8 mouse cellular contexts compared by ENCODE assay signal in the genomic region with DNA sequence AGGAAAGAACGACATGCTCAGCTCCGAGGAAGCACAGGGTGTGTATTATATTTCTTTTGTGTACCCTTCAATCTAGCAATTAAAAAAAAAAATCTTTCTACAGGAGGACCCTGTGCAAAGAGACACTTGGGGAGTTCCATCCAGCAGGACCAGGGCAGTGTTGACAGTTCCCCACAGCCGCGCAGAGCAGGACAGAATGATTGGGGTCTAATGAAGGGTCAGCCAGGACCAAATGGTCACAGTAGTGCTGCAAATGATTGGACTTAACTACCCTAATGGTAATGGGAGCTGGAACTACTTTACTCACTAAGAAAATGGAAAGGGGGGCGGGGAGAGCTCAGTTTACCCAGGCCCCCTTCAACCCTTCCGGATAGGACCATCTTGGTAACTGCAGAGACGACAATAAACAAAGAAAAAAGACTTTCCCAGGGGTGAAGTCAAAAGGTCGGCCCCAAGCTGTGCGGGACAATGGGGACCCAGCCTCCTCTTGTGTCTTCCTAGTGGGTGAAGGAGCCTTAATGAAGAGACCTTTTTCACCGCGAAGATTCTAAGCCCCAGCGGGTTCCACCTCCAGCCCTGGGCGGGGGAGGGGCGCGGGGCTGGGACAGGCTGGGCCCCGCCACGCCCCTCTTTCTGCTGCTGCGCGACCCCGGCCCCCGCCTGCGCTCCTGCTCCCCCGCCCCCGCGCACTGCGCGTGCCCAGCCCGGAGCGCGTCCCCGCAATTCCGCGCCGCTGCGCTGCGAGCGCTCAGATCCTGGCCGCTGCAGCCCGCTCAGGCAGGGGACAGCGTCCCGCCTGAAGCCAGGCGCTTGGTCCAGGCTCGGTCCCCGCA. TPM values are rescaled to one million over a fixed set of nuclear protein-coding genes. Genes with fewer than 3 reads are reported as not detected.
DNase-seq lines count a peak whose midpoint lies in the region; ATAC-seq and TF ChIP-seq lines count a peak whose summit lies in the region.

A gene (plus strand): TSS at position 722 of the 833 bp plus-strand sequence.

- DNase-seq in WW6 (ENCODE audit: low read depth, low spot score) (peak; percentile 36), MN1 (ENCODE audit: low spot score) (no peak)
- DNase-seq in embryo, embryonic 10.5 days (ENCODE audit: low spot score) = peak; percentile 89
- peak; percentile 26 for DNase-seq in left cerebral cortex, adult 11 months (ENCODE audit: low spot score)
- peak; percentile 89 for DNase-seq in mesoderm, embryonic 11.5 days (ENCODE audit: low read depth, low spot score)

- TF ChIP-seq POLR2A in small intestine, adult 2 months (IDR thresholded peaks at IDR 0.05; ENCODE audit: low read depth, low read length) = no peak

- H3K9me3 ChIP-seq in E14TG2a.4 (ENCODE audit: low read length) = no peaks in the 10 kb centered on the region
- H3K9me3 ChIP-seq in heart, embryonic 15.5 days (replicated peaks) = no peaks in the 10 kb centered on the region

- peak within 1 kb of the TSS; percentile 83 for H3K4me3 ChIP-seq in E14TG2a.4 (replicated peaks; ENCODE audit: low read length)
- H3K4me3 ChIP-seq in heart, embryonic 15.5 days = peak within 1 kb of the TSS; percentile 65
- H3K4me3 ChIP-seq in small intestine, adult 2 months (ENCODE audit: low read depth, low read length) = peak within 1 kb of the TSS; percentile 21; the same call in 1 of the 2 replicates

- peaks cover 18% of the 10 kb centered on the region for H3K4me1 ChIP-seq in E14TG2a.4 (replicated peaks; ENCODE audit: low read depth, low read length)
- H3K4me1 ChIP-seq in heart, embryonic 15.5 days (replicated peaks) = peaks cover 12% of the 10 kb centered on the region
- no peaks in the 10 kb centered on the region for H3K4me1 ChIP-seq in small intestine, adult 2 months (ENCODE audit: control insufficient read depth, insufficient read depth, insufficient read length, low read length)

- H3K27ac ChIP-seq in heart, embryonic 15.5 days = no peak within 1 kb of the TSS
- H3K27ac ChIP-seq in small intestine, adult 2 months (ENCODE audit: insufficient read depth, low read depth, low read length) = no peak within 1 kb of the TSS

- peak within 1 kb of the TSS; percentile 98 for H3K4me2 ChIP-seq in heart, embryonic 15.5 days

- no peaks in the 10 kb centered on the region for H3K36me3 ChIP-seq in E14TG2a.4 (ENCODE audit: insufficient read depth, low read length)
- H3K36me3 ChIP-seq in heart, embryonic 15.5 days = no peaks in the 10 kb centered on the region
- no peaks in the 10 kb centered on the region for H3K36me3 ChIP-seq in small intestine, adult 2 months (ENCODE audit: control insufficient read depth, insufficient read depth, low read length)

- 2% methylated on average over 44 of the region's 44 CpGs for WGBS in heart, embryonic 15.5 days
- WGBS in small intestine, adult 2 months = 4% methylated on average over 44 of the region's 44 CpGs

- peaks cover 52% of the 10 kb centered on the region for H3K27me3 ChIP-seq in E14TG2a.4 (ENCODE audit: insufficient read depth, low read length)
- peaks cover 41% of the 10 kb centered on the region for H3K27me3 ChIP-seq in heart, embryonic 15.5 days
- H3K27me3 ChIP-seq in small intestine, adult 2 months (ENCODE audit: control insufficient read depth, insufficient read depth, low read length) = 0 out of 2 replicates have a peak, but pooled peaks cover 3% of the 10 kb centered on the region

- TF ChIP-seq CTCF in E14TG2a.4 (conservative IDR thresholded peaks at IDR 0.05; ENCODE audit: low read length) = no peak
- no peak for TF ChIP-seq CTCF in small intestine, adult 2 months (IDR thresholded peaks at IDR 0.05; ENCODE audit: extremely low read depth, insufficient read length, insufficient replicate concordance, low read depth, low read length)

- H3K9ac ChIP-seq in heart, embryonic 15.5 days = peak within 1 kb of the TSS; percentile 46

- ATAC-seq in heart, embryonic 15.5 days (replicated peaks; ENCODE audit: insufficient number of reproducible peaks, insufficient read depth, low FRiP score, low read depth) = peak; percentile 75

RNA-seq across cellular contexts. Expression of the gene that starts here (rescaled TPM):
- polyA plus RNA-seq in heart, embryonic 15.5 days (2015; fragmentation: Nextera tagmentation; extraction: Ambion mirVana) = 3.2 and 4.9 TPM in 2 replicates
- polyA plus RNA-seq in small intestine, adult 2 months (2012; rRNA removed) = 0.10 and 0.13 TPM in 2 replicates

Comparison
In these comparisons a context has a peak if more than half of its experiments do, and no peak if none do; other contexts are left out.
1. H3K4me3 ChIP-seq: peak in every context shown above with its lines; median percentile 83 in E14TG2a.4; 65 in heart, embryonic 15.5 days; 21 in small intestine, adult 2 months.